Mouse (Mus musculus) cerebellum, adult 2 months (tissue): ENCODE data around the gene Tnpo2.

Source experiments
- CTCF ChIP-seq: fragments of 200-500 bp; IDR thresholded peaks from 2 replicates; pipeline ENCODE4 v1.5.1; 2011; ENCODE audit warnings: low read depth, mild to moderate bottlenecking, control low read depth, low read length, moderate library complexity, borderline replicate concordance; ENCODE audit not compliant: insufficient read depth
- POLR2A ChIP-seq: fragments of 200-500 bp; IDR thresholded peaks from 2 replicates; pipeline ENCODE4 v1.6.1; 2011; ENCODE audit warnings: low read length, control low read depth, borderline replicate concordance; ENCODE audit not compliant: insufficient read depth

- TF ChIP-seq CTCF (no peak), POLR2A (no peak)
Measured at GRCm38 (mm10) chr8:85037681-85038531, 1.2 kb downstream of the Tnpo2 start.
